Mouse (Mus musculus): Measurements from ENCODE around the gene Arl6ip4.
A peak's percentile ranks its signal among the peaks of the same experiment; 100 is the strongest.

The Arl6ip4 gene

DNA sequence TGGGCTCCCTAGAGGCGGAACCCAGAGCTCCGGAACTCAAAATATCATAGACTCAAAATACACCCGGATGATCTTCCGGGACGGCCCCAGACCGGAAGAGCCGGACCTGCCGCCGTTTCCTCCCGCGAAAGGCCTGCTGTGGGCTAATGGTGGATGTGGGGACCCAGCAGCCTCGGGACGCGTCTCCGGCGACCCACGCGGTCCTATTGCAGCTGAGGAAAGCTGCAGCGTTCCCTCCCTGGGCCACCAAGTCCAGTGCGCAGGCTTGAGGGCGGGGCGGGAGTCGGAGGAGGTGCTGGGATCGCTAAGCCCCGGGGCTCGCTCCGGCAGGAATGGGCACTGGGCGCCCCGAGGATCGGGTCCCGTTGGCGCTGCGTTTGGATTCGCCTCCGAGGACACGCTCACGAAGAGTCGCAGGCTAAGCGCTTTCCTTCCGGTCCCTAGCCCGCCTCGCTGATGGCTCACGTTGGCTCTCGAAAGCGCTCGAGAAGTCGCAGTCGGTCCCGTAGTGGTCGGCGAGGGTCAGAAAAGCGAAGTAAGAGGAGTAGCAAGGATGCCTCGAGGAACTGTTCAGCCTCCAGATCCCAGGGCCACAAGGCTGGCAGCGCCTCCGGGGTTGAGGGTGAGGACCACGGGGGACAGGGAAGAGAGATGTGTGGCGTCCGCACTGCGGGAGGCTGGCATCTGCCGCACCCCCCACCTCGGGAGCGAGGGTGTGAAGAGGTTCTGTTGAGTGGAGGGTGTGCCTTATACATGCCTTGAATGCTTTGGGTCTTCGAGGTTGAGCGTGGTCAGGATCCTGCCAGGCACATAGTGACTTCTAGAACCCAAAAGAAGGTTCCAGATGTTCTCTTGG, at the start of gene Arl6ip4:
Gene Arl6ip4, plus strand, starts transcription at position 100 of the 856 bp plus-strand sequence.
- peak; percentile 77 for DNase-seq (ENCODE audit: low spot score)

DNA sequence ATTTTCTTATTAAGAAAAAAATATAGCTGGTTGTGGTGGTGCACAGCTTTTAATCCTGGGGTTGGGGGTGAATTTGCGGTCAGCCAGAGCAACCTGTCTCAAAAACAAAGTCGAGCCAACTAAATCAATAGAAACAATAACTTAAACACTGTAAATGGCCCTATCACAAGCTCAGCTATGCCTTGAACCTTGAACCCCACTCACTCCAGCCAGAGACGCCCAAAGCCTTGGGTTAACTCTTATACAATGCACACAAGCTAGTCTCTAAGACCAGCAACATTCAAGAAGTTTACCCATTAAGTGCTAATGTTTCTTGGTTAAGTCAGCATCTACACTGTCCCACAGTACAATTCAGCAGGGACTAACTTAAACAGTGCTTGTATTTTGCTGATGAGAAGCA, 46.2 kb upstream of the Arl6ip4 start:
- no peak for DNase-seq (ENCODE audit: low spot score)

- DNase-seq (ENCODE audit: low spot score) = no peak
These were observed 42.2 kb upstream of the Arl6ip4 start for GRCm38 (mm10) chr5:124073682-124074081.

DNA sequence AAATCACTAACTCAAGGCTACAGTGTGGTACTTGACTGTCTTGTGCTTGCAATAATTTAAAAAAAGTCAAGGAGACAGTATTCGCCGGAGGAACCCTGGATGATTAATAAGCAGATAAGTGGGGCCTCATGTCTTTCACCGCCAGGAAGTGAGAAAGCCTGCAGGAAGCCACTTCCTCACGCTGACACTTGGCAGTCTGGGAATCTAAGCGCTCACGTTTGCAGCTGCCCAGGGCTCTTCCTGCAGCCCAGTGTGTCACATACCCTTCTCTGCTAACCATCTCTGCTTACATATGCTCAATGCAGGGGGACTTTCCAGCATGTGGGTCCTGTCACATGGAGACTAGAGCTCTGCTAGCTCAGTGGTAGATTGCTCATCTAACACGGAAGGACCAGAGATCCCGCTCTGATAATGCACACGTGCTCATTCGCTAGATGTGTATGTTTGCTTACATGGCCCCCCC, 41.0 kb upstream of the Arl6ip4 start:
- no peak for DNase-seq (ENCODE audit: low spot score)

DNA sequence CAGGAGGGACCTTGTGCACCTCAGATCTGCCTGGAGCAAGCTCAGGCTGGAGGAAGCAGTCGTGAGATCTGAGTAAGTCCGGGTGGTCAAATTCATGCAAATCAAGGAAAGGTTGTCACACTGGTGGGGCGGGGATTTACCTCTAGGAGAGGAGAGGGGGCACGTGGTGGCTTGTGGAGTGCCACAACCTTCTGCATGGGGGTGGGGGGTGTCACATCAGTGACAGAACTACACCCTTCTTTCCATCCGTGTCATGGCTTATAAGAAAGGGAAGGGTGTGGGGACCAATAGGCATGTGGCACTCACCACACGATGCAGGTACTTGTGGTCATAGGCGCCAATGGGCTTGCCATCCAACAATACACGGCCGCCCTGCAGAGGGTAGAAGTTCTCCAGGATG, 40.2 kb upstream of the Arl6ip4 start:
- DNase-seq (ENCODE audit: low spot score) = no peak

DNA sequence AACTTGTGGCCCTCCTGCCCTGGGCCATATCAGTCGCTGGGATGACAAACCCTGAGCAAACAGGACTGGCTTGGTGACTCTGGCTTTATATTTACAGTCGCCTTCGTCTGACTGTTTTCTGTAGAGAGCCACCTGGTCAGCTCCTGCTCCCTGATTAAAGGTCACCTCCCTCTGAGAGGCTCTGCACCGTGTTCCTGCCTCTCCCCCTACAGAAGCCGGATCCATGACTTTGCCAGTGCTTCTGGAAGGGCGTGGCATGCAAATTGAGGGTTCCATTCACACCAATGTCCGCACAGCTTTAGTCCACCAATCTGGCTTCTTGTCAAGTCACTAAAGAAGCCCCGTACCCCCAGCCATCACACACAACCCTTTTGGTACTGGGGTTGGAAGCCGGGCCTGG, 39.3 kb upstream of the Arl6ip4 start:
- DNase-seq (ENCODE audit: low spot score) = no peak

DNA sequence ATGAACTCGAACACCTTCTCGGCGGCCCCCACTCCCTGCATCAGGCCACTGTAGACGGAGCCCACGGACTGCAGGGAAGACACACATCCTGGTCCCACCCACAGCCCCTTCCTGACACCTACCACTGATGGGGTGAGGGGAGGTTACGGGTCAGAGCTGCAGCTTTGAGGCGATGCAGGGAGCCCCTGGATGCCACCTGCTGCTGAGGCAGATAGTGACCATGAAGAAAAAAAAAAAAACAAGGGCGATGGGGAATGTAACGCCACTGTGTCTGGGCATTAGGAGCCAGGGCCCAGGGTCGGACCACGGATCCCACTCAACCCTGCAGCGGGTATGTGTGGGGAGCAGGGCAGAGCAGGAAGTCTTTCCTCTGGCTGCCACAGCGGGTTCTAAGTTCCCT, 38.6 kb upstream of the Arl6ip4 start:
- DNase-seq (ENCODE audit: low spot score) = no peak

DNA sequence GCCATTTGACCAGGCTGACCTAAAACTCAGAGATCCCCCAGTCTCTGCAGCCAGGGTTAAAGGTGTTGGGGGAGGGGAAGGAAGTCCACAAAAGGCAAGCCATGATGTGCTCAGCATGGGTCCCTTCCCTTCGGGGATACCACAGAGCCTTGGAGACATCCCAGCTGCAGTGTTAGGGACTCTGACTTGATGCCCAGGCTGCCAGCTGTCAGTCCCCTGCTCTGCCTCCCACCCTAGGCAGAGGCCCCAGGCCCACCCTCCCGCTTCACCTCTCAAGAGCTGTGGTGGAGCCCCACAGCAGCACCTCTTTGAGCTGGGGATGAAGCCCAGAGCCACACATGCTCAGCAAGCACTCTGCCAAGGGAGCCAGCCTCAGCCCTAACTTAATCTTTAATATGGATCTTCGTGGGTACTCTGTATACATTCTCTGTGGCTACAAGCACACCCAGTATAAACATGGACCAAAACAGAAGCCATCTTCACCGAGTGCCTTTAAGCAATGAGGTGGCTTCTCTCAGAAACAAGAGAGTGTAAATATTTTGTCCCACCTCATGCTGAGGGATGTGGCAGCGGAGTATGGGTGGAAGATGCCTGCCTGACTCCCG, 37.9 kb upstream of the Arl6ip4 start:
- no peak for DNase-seq (ENCODE audit: low spot score)

DNA sequence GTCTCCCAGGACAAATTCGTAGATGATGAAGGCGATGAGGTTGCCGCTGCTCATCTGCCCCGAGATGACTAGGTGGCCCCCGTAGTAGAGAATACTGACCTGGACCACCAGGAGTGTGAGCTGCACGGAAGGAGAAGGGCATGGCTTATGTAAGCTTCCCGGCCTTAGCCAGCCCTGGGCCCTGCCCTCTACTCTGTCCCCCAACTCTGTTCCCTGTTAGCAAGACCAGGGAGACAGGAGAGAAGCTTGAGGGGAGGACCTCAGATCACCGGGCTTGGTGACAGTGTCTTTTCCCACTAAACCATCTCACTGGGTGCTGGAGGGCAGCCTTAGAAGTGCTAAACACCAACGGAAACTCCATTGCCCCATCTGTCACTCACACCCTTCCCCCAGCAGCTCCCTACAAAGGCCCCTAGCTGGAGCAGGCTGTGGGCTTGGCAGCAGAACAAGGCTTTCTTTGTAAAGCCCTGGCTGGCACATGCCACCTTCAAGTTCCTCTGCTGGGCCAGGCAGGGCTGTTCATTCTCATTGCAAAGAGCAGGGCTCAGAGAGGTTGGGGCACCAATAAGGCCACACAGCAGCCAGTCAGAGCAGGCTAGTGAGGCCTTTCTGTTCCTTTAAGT, 37.0 kb upstream of the Arl6ip4 start:
- no peak for DNase-seq (ENCODE audit: low spot score)

- no peak for DNase-seq (ENCODE audit: low spot score)
These were observed 36.0 kb upstream of the Arl6ip4 start for GRCm38 (mm10) chr5:124079880-124080279.

GRCm38 (mm10) chr5:124082447-124082846, 33.4 kb upstream of the Arl6ip4 start:
- no peak for DNase-seq (ENCODE audit: low spot score)

DNA sequence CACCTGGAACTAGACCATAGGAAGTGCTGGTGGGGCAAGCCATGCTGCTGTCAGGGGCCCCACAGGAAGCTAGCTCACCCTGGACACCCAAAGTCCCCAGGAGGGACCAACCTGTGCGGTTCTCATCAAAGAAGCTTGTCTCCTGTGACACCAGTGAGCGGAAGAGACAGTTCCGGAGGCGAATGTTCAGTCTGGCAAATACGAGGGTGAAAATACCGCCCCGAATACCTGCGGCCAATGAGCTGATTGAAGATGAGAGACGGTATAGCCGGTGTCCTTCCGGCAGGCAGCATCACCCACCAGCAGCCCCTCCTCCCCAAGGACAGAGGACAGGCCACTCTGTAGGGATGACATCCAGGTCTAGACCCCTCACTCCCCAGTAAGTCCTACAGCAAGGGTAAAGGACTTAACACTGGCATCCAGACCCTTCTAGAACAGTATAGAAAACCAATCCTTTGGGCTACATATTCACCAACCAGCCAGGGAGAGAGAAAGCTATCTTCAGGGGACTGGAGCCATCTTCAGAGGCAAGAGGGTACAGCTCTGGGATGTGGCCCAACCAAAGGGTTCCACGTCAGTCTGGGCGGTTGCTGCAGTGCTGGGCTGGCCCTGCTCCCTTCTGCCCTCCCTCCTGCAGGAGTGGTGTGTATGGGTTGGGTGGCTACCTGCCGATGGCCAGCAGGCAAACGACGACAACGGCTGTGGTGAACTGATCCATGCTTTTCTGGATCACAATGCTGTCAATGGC, 32.8 kb upstream of the Arl6ip4 start:
- no peak for DNase-seq (ENCODE audit: low spot score)

GRCm38 (mm10) chr5:124083850-124084587, 31.9 kb upstream of the Arl6ip4 start:
- DNase-seq (ENCODE audit: low spot score) = peak; percentile 90

GRCm38 (mm10) chr5:124084588-124085173, 31.2 kb upstream of the Arl6ip4 start:
- DNase-seq (ENCODE audit: low spot score) = peak; percentile 89

DNA sequence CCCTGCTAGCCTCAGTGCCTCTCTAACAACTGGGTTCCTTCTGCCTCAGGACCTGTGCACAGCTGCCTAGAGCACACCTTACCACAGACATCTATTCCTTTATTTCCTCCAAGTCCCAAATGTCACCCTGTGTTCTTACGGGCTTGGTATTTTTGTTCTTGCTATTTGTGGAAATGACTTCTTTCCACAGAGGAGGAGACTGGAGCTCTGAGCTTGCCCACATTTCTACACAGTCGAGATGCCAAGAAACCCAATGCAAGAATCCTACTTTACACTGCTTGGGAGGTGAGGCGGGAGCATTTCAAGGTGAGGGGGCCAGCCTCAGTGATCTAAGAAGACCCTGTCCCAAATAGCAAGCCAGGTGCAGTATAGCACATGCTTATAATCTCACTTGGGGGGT, 30.4 kb upstream of the Arl6ip4 start:
- no peak for DNase-seq (ENCODE audit: low spot score)

DNA sequence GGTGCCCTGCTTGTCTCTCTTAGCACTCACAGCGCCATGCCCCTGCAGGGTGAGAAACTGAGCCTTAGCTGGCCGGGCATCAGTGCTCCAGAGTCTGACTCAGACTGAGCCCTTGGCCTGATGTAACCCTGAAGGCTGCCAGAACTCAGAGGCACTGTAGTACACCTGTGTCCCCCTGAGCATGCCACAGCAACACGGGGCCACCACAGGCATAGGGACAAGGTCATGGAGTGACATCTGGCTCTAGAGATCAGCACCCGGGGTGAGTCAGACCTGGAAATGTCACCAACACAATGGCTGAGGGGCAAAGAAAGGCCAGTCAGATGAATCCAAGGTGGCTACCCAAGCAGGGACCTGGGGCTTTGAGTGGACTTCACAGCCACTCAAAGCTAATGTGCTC, 29.0 kb upstream of the Arl6ip4 start:
- DNase-seq (ENCODE audit: low spot score) = no peak

DNA sequence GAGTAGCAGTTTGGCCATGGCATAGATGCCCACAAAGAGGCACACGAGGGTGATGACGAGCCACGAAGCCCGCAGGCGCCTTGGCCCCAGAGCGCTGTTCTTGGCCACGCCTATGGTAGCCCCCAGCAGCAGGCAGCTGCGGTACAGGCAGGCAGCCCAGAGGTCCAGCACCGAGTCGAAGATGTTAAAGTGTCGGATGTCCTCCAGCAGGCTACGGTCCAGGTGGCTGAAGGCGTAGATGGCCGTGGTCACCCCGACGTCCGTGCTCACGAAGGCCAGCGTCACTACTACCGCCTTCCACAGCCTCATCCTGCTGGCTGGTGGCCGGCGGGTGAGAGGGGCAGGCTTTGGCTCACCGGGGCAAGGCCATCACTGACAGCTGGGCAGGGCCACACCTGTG, 26.0 kb upstream of the Arl6ip4 start:
- no peak for DNase-seq (ENCODE audit: low spot score)

- DNase-seq (ENCODE audit: low spot score) = no peak
These were observed 23.9 kb upstream of the Arl6ip4 start for GRCm38 (mm10) chr5:124091951-124092406.

DNA sequence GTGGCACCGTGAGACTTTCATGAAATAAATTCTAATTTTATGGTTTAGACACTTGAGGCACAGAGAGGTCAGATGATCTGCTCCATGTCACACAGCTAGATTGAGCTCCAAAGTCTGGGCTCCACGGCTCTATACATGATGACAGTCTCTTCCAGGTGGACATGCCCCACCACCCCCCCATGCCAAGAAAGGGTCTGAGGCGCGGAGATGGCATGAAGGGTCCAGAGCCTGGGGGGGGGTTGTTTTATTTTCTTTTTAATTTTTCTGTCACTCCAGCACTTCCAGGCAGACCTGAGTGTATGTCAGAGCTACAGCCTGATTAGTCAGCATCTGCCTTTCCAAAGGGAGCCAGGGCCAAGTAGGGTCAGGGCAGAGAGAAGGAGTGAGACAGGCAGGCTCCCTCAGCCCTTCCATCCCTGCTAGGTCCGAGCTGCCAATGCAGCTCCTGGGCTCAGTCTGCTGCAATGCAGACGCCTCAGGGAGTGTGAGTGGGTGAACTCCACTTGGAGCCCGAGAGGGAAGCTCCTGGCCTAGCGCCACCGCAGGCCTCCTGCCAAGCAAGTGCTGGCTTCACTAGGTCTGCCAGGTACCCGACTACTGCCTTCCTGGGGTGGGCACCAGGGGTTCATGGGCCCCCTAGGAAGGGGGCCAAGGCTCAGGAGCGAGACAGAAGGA, 22.6 kb upstream of the Arl6ip4 start:
- peak; percentile 69 for DNase-seq (ENCODE audit: low spot score)

GRCm38 (mm10) chr5:124093852-124094604, 21.9 kb upstream of the Arl6ip4 start:
- no peak for DNase-seq (ENCODE audit: low spot score)
